Mouse (Mus musculus): ENCODE measurements around the gene Riox1. TPM values are rescaled to one million over a fixed set of nuclear protein-coding genes. Genes with fewer than 3 reads are reported as not detected.
"Not testable (repeated sequence)": the region's sequence is repeated elsewhere in the genome, so short reads cannot be mapped to it uniquely, and the experiment has no call there.

Gene Riox1
- polyA plus RNA-seq, 1 experiment from 2014 or later = 14.7 TPM

DNA sequence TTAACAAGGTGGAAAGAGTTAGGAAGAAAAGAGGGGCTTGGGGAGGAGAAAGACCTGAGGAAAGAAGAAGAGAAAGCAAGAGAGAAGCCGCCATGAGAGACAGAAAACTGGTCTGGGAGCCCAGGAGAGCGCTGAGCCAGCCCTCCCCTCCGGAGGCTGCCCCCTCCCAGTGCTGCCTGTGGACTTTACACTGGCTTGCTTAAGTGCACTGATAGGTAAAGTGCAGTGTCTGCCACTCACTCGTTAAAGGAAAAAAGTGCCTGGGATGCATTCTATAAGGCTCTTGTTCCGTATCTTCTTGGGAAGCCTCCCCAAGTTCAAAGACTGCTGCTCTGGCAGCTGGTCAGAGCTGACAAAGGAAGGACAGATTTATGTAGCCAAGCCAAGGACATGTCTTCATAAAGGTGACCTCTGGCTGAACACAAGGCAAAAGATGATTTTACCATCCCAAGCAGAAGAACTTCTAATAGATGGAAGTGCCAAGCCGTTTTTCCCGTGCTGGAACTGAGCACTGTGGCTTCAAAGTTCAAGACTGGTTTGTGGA is 25.2 kb upstream of the Riox1 start:
- H3K4me3 ChIP-seq = 0 out of 2 replicates have a peak overlapping the region, but pooled peaks have one; percentile 10
- peak overlapping the region; percentile 57 for H3K4me2 ChIP-seq
- H3K27me3 ChIP-seq (replicated peaks) = no peaks in the 10 kb centered on the region
- H3K9ac ChIP-seq = peak overlapping the region; percentile 56; the same call in 1 of the 2 replicates
- peaks cover 55% of the 10 kb centered on the region for H3K4me1 ChIP-seq (replicated peaks)
- 33% methylated on average over 7 of the region's 7 CpGs for WGBS
- H3K9me3 ChIP-seq (replicated peaks) = no peaks in the 10 kb centered on the region
- ATAC-seq (ENCODE audit: insufficient number of reproducible peaks, low FRiP score) = no peak
- peak overlapping the region; percentile 86 for H3K27ac ChIP-seq (ENCODE audit: poor library complexity, severe bottlenecking)
- H3K36me3 ChIP-seq = no peaks in the 10 kb centered on the region

DNA sequence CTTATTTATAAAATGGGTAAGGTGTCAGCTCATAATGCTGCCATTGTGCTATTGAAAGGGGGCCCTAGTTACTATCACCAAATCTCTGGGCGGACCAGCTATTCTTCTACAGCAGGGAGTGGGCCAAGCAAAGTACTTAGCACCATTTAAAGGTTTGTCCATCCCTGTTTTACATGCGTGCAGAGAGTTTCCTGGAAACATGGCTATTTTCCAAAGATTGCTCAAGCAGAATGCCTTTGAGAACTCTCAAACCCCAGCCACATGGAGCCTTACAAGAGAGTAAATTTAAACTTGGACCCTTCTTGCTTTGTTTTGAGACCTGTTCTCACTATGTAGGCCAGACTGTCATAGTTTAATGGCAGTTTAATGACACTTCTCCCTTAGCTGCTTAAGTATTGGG is 24.3 kb upstream of the Riox1 start:
- no peaks in the 10 kb centered on the region for H3K9me3 ChIP-seq (replicated peaks)
- H3K4me2 ChIP-seq = no peak overlapping the region
- H3K4me1 ChIP-seq (replicated peaks) = peaks cover 51% of the 10 kb centered on the region
- H3K27ac ChIP-seq (ENCODE audit: poor library complexity, severe bottlenecking) = 0 out of 2 replicates have a peak overlapping the region, but pooled peaks have one; percentile 51
- 72% methylated on average over 2 of the region's 2 CpGs for WGBS
- H3K4me3 ChIP-seq = no peak overlapping the region
- no peaks in the 10 kb centered on the region for H3K27me3 ChIP-seq (replicated peaks)
- H3K9ac ChIP-seq = no peak overlapping the region
- ATAC-seq (ENCODE audit: insufficient number of reproducible peaks, low FRiP score) = no peak
- H3K36me3 ChIP-seq = no peaks in the 10 kb centered on the region

DNA sequence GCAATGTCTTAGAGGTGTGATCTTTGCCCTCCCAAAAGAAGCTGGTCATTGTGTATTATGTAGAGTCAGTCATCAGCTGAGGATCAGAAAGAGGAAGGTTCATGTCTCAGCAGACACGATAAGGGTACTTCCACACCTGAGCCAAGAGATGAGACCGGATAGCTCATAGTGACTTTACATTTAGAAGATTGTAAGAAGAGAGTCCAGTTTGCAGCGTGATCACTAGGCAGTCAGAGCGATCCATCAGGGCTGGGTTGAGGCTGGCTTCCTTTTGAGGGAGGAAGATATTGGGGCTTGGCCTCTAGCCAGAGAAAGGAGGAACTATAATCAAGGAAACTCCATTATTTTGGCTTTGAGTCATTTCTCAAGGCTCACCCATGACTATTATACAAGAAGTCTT is 22.7 kb upstream of the Riox1 start:
- Histone ChIP-seq H3K27ac (ENCODE audit: poor library complexity, severe bottlenecking) (peak overlapping the region; percentile 61; the same call in 1 of the 2 replicates), H3K4me3 (no peak overlapping the region), H3K27me3 (replicated peaks) (no peaks in the 10 kb centered on the region), H3K36me3 (no peaks in the 10 kb centered on the region), H3K9me3 (replicated peaks) (no peaks in the 10 kb centered on the region), H3K9ac (no peak overlapping the region), H3K4me1 (replicated peaks) (peaks cover 50% of the 10 kb centered on the region), H3K4me2 (no peak overlapping the region)
- no peak for ATAC-seq (ENCODE audit: insufficient number of reproducible peaks, low FRiP score)
- 58% methylated on average over 4 of the region's 4 CpGs for WGBS

DNA sequence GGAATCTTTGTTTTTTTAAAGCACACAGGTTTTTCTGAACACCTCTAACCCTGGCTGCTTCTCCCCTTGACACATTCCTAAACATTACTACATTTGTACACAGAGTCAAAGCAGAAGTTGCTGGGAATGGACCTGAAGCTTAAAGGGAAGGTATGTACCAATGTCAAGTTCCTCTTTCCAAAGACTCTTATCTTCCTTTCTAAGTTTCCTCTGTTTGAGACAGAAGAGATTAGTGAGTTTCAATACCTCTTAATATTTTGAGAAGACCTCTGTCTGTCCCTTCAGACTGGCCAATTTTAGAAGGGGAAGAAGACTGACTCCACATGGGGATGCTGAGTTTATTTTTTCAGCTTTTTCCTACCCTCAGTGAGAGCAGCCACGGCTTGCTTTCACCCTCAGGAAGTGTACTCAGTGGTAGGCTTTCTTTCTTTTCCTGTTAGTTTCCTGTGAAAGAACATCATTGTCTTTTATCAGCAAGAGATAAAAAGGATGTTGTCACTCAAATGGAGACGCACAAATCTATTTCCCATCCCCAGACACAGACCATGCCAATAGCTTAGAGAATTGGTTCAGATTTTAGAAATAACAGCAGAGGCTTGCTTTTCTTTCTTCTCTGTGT is 21.1 kb upstream of the Riox1 start:
- WGBS = 10% methylated on average over 2 of the region's 2 CpGs
- Histone ChIP-seq H3K36me3 (no peaks in the 10 kb centered on the region), H3K9me3 (replicated peaks) (peaks cover 1% of the 10 kb centered on the region; the same call in 1 of the 2 replicates), H3K4me2 (no peak overlapping the region), H3K27me3 (replicated peaks) (no peaks in the 10 kb centered on the region), H3K4me3 (no peak overlapping the region), H3K4me1 (replicated peaks) (peaks cover 36% of the 10 kb centered on the region), H3K9ac (no peak overlapping the region), H3K27ac (ENCODE audit: poor library complexity, severe bottlenecking) (peak overlapping the region; percentile 56; the same call in 1 of the 2 replicates)
- ATAC-seq (ENCODE audit: insufficient number of reproducible peaks, low FRiP score) = 0 out of 2 replicates have a peak, but pooled peaks have one; percentile 57

DNA sequence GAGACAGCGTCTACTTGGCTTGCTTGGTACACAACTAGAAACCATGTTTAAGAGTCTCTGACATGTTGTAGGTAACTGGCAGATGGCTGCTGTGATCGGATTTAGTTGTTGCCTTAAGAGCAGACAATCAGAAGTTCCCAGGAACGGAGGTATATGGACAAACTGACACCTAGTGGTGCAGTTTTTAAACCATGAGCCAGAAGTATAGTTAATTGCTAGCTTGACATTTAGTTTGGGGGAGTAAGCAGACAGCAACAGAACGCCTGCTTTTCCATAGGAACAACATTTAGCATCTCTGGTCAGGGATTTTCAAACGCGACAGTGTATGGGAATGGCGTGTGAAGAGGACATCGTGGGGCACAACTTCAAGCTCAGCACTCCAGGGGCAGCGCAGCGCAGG is 12.8 kb upstream of the Riox1 start:
- Histone ChIP-seq H3K4me3 (no peak overlapping the region), H3K4me2 (no peak overlapping the region), H3K36me3 (no peaks in the 10 kb centered on the region), H3K9ac (no peak overlapping the region), H3K27me3 (replicated peaks) (no peaks in the 10 kb centered on the region), H3K27ac (ENCODE audit: poor library complexity, severe bottlenecking) (no peak overlapping the region), H3K9me3 (replicated peaks) (peaks cover 4% of the 10 kb centered on the region; the same call in 1 of the 2 replicates), H3K4me1 (replicated peaks) (peaks cover 5% of the 10 kb centered on the region; the same call in 1 of the 2 replicates)
- no peak for ATAC-seq (ENCODE audit: insufficient number of reproducible peaks, low FRiP score)
- WGBS = 59% methylated on average over 10 of the region's 10 CpGs

- not testable (repeated sequence) for H3K36me3 ChIP-seq; H3K27ac ChIP-seq (ENCODE audit: poor library complexity, severe bottlenecking); ATAC-seq (ENCODE audit: insufficient number of reproducible peaks, low FRiP score); H3K9ac ChIP-seq; H3K4me2 ChIP-seq; H3K4me3 ChIP-seq; H3K4me1 ChIP-seq (replicated peaks); H3K9me3 ChIP-seq (replicated peaks); H3K27me3 ChIP-seq (replicated peaks)
- 48% methylated on average over 1 of the region's 1 CpGs for whole genome bisulfite sequencing
These were observed 11.8 kb upstream of the Riox1 start for GRCm38 (mm10) chr12:83938592-83938991.

- H3K4me3 ChIP-seq = no peak overlapping the region
- H3K9me3 ChIP-seq (replicated peaks) = peaks cover 2% of the 10 kb centered on the region; the same call in 1 of the 2 replicates
- H3K27ac ChIP-seq (ENCODE audit: poor library complexity, severe bottlenecking) = no peak overlapping the region
- no peak for ATAC-seq (ENCODE audit: insufficient number of reproducible peaks, low FRiP score)
- H3K4me2 ChIP-seq = no peak overlapping the region
- H3K4me1 ChIP-seq (replicated peaks) = peaks cover 5% of the 10 kb centered on the region; the same call in 1 of the 2 replicates
- H3K9ac ChIP-seq = no peak overlapping the region
- no peaks in the 10 kb centered on the region for H3K36me3 ChIP-seq
- WGBS = 80% methylated on average over 2 of the region's 2 CpGs
- H3K27me3 ChIP-seq (replicated peaks) = no peaks in the 10 kb centered on the region
These were observed 11.1 kb upstream of the Riox1 start for GRCm38 (mm10) chr12:83939332-83939731.

DNA sequence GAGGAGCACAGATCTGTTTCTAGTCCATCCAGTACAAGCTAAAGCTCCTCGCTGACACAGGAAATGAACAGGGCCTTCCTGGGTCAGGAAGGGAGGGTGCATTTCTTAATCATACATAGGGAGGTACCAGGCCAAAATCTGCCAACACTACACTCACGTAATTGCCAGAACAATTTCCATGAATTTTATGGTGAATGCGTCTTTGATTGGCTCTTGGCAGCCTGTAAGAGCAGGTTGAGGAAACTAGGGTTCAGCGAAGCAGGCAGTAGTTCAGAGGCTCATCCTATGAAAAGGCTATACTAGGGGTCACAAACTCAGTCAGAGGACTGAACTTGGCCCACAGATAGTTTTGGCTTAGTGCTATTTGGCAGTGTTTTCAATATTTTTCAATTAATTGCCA is 10.4 kb upstream of the Riox1 start:
- Histone ChIP-seq H3K4me2 (no peak overlapping the region), H3K27ac (ENCODE audit: poor library complexity, severe bottlenecking) (no peak overlapping the region), H3K27me3 (replicated peaks) (no peaks in the 10 kb centered on the region), H3K9me3 (replicated peaks) (no peaks in the 10 kb centered on the region), H3K36me3 (no peaks in the 10 kb centered on the region), H3K4me3 (no peak overlapping the region), H3K4me1 (replicated peaks) (peaks cover 5% of the 10 kb centered on the region; the same call in 1 of the 2 replicates), H3K9ac (no peak overlapping the region)
- WGBS = 67% methylated on average over 4 of the region's 4 CpGs
- ATAC-seq (ENCODE audit: insufficient number of reproducible peaks, low FRiP score) = no peak

DNA sequence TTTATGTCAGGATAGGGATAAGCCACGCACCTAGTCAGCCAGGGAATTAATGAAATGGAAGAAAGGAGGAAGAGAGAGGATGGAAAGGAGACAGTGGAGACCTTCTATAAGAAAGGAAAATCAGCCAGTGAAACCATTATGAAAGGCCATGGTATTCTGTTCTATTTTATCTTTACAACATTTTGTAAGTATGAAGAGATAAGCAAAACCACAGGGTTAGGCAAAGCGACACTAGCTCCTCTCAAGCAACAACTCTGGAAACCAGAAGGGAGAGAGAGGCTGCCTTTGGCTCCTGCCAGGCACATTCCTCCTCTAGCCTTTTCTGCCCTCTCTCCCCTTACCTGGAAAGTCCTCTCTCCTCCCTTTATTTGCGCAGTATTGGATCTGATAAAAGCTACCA is 8.5 kb upstream of the Riox1 start:
- H3K9ac ChIP-seq = no peak overlapping the region
- no peak for ATAC-seq (ENCODE audit: insufficient number of reproducible peaks, low FRiP score)
- H3K4me3 ChIP-seq = no peak overlapping the region
- WGBS = 58% methylated on average over 3 of the region's 3 CpGs
- H3K9me3 ChIP-seq (replicated peaks) = no peaks in the 10 kb centered on the region
- no peaks in the 10 kb centered on the region for H3K36me3 ChIP-seq
- H3K27me3 ChIP-seq (replicated peaks) = no peaks in the 10 kb centered on the region
- H3K4me1 ChIP-seq (replicated peaks) = peaks cover 5% of the 10 kb centered on the region; the same call in 1 of the 2 replicates
- no peak overlapping the region for H3K4me2 ChIP-seq
- H3K27ac ChIP-seq (ENCODE audit: poor library complexity, severe bottlenecking) = no peak overlapping the region

DNA sequence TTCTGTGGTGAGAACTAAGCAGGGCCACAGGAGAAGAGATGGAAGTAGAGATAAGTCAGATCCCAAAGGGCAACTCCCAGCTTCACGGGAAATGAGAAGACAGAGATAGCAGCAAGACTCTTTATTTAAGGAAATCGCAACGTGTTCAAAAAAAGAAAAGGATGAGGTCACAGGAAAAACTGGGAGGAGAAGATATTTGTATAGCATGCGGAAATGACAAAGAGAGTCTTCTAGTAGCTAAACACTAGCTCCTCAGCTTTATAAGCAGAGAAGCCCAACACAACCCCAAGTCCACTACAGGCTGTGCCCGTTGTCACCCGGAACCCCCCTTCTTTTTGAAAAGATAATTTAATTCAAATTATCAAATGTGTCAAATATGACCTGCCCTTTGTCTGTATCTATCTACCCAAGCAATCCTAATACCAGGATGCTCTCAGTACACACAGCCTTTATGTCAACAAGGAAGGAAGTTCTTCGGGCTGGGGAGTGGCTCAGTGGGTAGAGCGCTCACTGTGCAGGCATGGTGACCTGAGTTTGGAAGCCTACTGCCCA is 3.1 kb upstream of the Riox1 start:
- Histone ChIP-seq H3K4me2 (no peak overlapping the region), H3K9ac (no peak overlapping the region), H3K4me3 (no peak overlapping the region), H3K27ac (ENCODE audit: poor library complexity, severe bottlenecking) (peak overlapping the region; percentile 37), H3K4me1 (replicated peaks) (peaks cover 18% of the 10 kb centered on the region), H3K36me3 (peaks cover 5% of the 10 kb centered on the region), H3K27me3 (replicated peaks) (no peaks in the 10 kb centered on the region), H3K9me3 (replicated peaks) (no peaks in the 10 kb centered on the region)
- 58% methylated on average over 8 of the region's 8 CpGs for WGBS
- ATAC-seq (ENCODE audit: insufficient number of reproducible peaks, low FRiP score) = no peak

- WGBS = 47% methylated on average over 4 of the region's 4 CpGs
- H3K9me3 ChIP-seq (replicated peaks) = no peaks in the 10 kb centered on the region
- no peak overlapping the region for H3K9ac ChIP-seq
- ATAC-seq (ENCODE audit: insufficient number of reproducible peaks, low FRiP score) = no peak
- no peak overlapping the region for H3K4me3 ChIP-seq
- H3K4me1 ChIP-seq (replicated peaks) = peaks cover 34% of the 10 kb centered on the region
- H3K27me3 ChIP-seq (replicated peaks) = no peaks in the 10 kb centered on the region
- peaks cover 20% of the 10 kb centered on the region for H3K36me3 ChIP-seq
- no peak overlapping the region for H3K4me2 ChIP-seq
- no peak overlapping the region for H3K27ac ChIP-seq (ENCODE audit: poor library complexity, severe bottlenecking)
These were observed 1.4 kb upstream of the Riox1 start for GRCm38 (mm10) chr12:83949043-83949442.

Data from heart, embryonic 12.5 days (tissue).